Mouse (Mus musculus) stomach, postnatal 0 days (tissue): ENCODE measurements around the gene Fads6. TPM values are rescaled to one million over a fixed set of nuclear protein-coding genes. Genes with fewer than 3 reads are reported as not detected.

Source experiments
- ATAC-seq: fragments of 200-750 bp; cut with Nextera tagmentation; 2 replicates; pipeline ENCODE4 v1.8.0; 2017; ENCODE audit not compliant: low FRiP score, low TSS enrichment
- DNase-seq: peaks from one replicate; pipeline ENCODE4 v3.0.0-alpha.2; 2016; ENCODE audit warnings: low spot score
- H3K27ac ChIP-seq: fragments of 300-500 bp; sonication (generic); replicated peaks from 2 replicates; pipeline ENCODE4 v1.5.1; 2014; ENCODE audit warnings: mild to moderate bottlenecking, control low read depth
- H3K27me3 ChIP-seq: fragments of 300-500 bp; sonication (generic); 2 replicates; pipeline ENCODE4 v1.6.1; 2014; ENCODE audit warnings: low read length; ENCODE audit not compliant: control insufficient read depth, insufficient read depth
- H3K36me3 ChIP-seq: fragments of 300-500 bp; sonication (generic); 2 replicates; pipeline ENCODE4 v1.6.1; 2014; ENCODE audit warnings: low read length, mixed read lengths; ENCODE audit not compliant: control insufficient read depth, insufficient read depth
- H3K4me1 ChIP-seq: fragments of 300-500 bp; sonication (generic); replicated peaks from 2 replicates; pipeline ENCODE4 v1.6.1; 2014; ENCODE audit warnings: antibody characterized with exemption; ENCODE audit not compliant: control insufficient read depth, insufficient read depth
- H3K4me2 ChIP-seq: fragments of 300-500 bp; sonication (generic); replicated peaks from 2 replicates; pipeline ENCODE4 v1.6.1; 2014; ENCODE audit warnings: low read depth, mild to moderate bottlenecking, control low read depth, moderate library complexity
- H3K4me3 ChIP-seq: fragments of 300-500 bp; sonication (generic); 2 replicates; pipeline ENCODE4 v1.5.1; 2014; ENCODE audit warnings: low read depth, low read length, control low read depth
- H3K9ac ChIP-seq: fragments of 300-500 bp; sonication (generic); 2 replicates; pipeline ENCODE4 v1.6.1; 2014; ENCODE audit warnings: mild to moderate bottlenecking, low read length, control low read depth, mixed read lengths
- H3K9me3 ChIP-seq: fragments of 300-500 bp; sonication (generic); 2 replicates; pipeline ENCODE4 v1.6.1; 2016; ENCODE audit warnings: low read length; ENCODE audit not compliant: control insufficient read depth
- CTCF ChIP-seq: IDR thresholded peaks from 2 replicates; pipeline ENCODE4 v1.5.1; 2016; ENCODE audit warnings: antibody characterized with exemption, low read depth, mild to moderate bottlenecking, moderate library complexity
- EP300 ChIP-seq: optimal IDR thresholded peaks from 2 replicates; pipeline ENCODE3; 2016; ENCODE audit warnings: antibody characterized with exemption
- WGBS: fragments of 180-500 bp; shearing (Covaris S2); extraction: QIAGEN DNeasy Blood & Tissue Kit; methylation state at CpG from one replicate; pipeline ENCODE4 v1.1.7; 2014; 5-methylcytosine and 5-hydroxymethylcytosine counted together
- polyA plus RNA-seq: library from polyadenylated mRNA; unstranded; fragments of >200 nt; fragmentation: Nextera tagmentation; extraction: Ambion mirVana; gene quantifications from 2 replicates; pipeline ENCODE4 v1.2.1, GENCODE M21; 2015

Gene Fads6
- polyA plus RNA-seq, 1 experiment from 2014 or later = 1.3 TPM

- Histone ChIP-seq H3K9me3 (no peaks in the 10 kb centered on the region), H3K4me2 (no peak overlapping the region), H3K9ac (no peak overlapping the region), H3K4me1 (no peaks in the 10 kb centered on the region), H3K36me3 (no peaks in the 10 kb centered on the region), H3K27ac (no peak overlapping the region), H3K27me3 (peaks cover 25% of the 10 kb centered on the region; the same call in 1 of the 2 replicates), H3K4me3 (no peak overlapping the region)
- no peak for ATAC-seq
- WGBS = 20% methylated on average over 30 of the region's 32 CpGs
- TF ChIP-seq CTCF = no peak
- no peak for TF ChIP-seq EP300
- no peak for DNase-seq
These were observed 25.9 kb upstream of the Fads6 start for GRCm38 (mm10) chr11:115323354-115323753.

GRCm38 (mm10) chr11:115321906-115322693 lies 24.6 kb upstream of the Fads6 start, which contains the start of gene Ush1g:
TSS of gene Ush1g (minus strand) at chr11:115322041.
- DNase-seq = peak; percentile 89

GRCm38 (mm10) chr11:115319704-115320383 lies 22.4 kb upstream of the Fads6 start:
- peaks cover 34% of the 10 kb centered on the region; the same call in 1 of the 2 replicates for H3K27me3 ChIP-seq
- DNase-seq (peak; percentile 54), ATAC-seq (no peak)
- H3K27ac ChIP-seq = no peak overlapping the region
- no peak overlapping the region for H3K4me3 ChIP-seq
- 11% methylated on average over 18 of the region's 18 CpGs for WGBS
- no peak overlapping the region for H3K4me2 ChIP-seq
- no peaks in the 10 kb centered on the region for H3K36me3 ChIP-seq
- H3K9me3 ChIP-seq = no peaks in the 10 kb centered on the region
- no peak overlapping the region for H3K9ac ChIP-seq
- TF ChIP-seq EP300 (no peak), CTCF (no peak)
- H3K4me1 ChIP-seq = no peaks in the 10 kb centered on the region

More at GRCm38 (mm10) chr11:115321906-115322693, 24.6 kb upstream of the Fads6 start, which contains the start of gene Ush1g:
- no peak within 1 kb of the TSS; the same call in 1 of the 2 replicates for H3K4me3 ChIP-seq
- TF ChIP-seq CTCF = peak; percentile 98
- no peak for TF ChIP-seq EP300
- H3K9ac ChIP-seq = no peak within 1 kb of the TSS
- H3K27me3 ChIP-seq = peaks cover 25% of the 10 kb centered on the region; the same call in 1 of the 2 replicates
- ATAC-seq = peak; percentile 51
- H3K4me2 ChIP-seq = no peak within 1 kb of the TSS
- H3K4me1 ChIP-seq = no peaks in the 10 kb centered on the region
- no peak within 1 kb of the TSS for H3K27ac ChIP-seq
- 3% methylated on average over 35 of the region's 35 CpGs for WGBS
- H3K9me3 ChIP-seq = no peaks in the 10 kb centered on the region
- H3K36me3 ChIP-seq = no peaks in the 10 kb centered on the region

- no peak overlapping the region for H3K9ac ChIP-seq
- H3K4me2 ChIP-seq = no peak overlapping the region
- H3K27ac ChIP-seq = no peak overlapping the region
- 4% methylated on average over 59 of the region's 63 CpGs for WGBS
- H3K27me3 ChIP-seq = peaks cover 34% of the 10 kb centered on the region; the same call in 1 of the 2 replicates
- ATAC-seq (no peak), DNase-seq (no peak)
- TF ChIP-seq CTCF = no peak
- no peak for TF ChIP-seq EP300
- H3K36me3 ChIP-seq = no peaks in the 10 kb centered on the region
- H3K9me3 ChIP-seq = no peaks in the 10 kb centered on the region
- H3K4me1 ChIP-seq = no peaks in the 10 kb centered on the region
- no peak overlapping the region for H3K4me3 ChIP-seq
These were observed 21.0 kb upstream of the Fads6 start for GRCm38 (mm10) chr11:115318245-115319027.

GRCm38 (mm10) chr11:115317204-115317603 lies 19.7 kb upstream of the Fads6 start:
- 54% methylated on average over 7 of the region's 7 CpGs for WGBS
- Histone ChIP-seq H3K9me3 (no peaks in the 10 kb centered on the region), H3K27ac (no peak overlapping the region), H3K4me3 (no peak overlapping the region), H3K36me3 (no peaks in the 10 kb centered on the region), H3K4me2 (no peak overlapping the region), H3K9ac (no peak overlapping the region), H3K27me3 (peaks cover 32% of the 10 kb centered on the region; the same call in 1 of the 2 replicates), H3K4me1 (no peaks in the 10 kb centered on the region)
- TF ChIP-seq EP300 = no peak
- no peak for TF ChIP-seq CTCF
- DNase-seq = no peak
- ATAC-seq = no peak
